Mouse (Mus musculus) thymus, adult 2 months (tissue): ENCODE data around the gene Racgap1.

Experiments
- CTCF ChIP-seq: fragments of 200-500 bp; IDR thresholded peaks from 2 replicates; pipeline ENCODE4 v1.5.1; 2012; ENCODE audit warnings: mild to moderate bottlenecking, control low read depth, low read length, moderate library complexity, borderline replicate concordance; ENCODE audit not compliant: control insufficient read depth, poor library complexity, insufficient read depth; ENCODE audit errors: extremely low read depth
- POLR2A ChIP-seq: fragments of 200-500 bp; IDR thresholded peaks from 2 replicates; pipeline ENCODE4 v1.6.1; 2012; ENCODE audit warnings: mild to moderate bottlenecking, low read length, control low read depth, moderate library complexity; ENCODE audit not compliant: control insufficient read depth, poor library complexity, insufficient read depth; ENCODE audit errors: extremely low read depth

DNA sequence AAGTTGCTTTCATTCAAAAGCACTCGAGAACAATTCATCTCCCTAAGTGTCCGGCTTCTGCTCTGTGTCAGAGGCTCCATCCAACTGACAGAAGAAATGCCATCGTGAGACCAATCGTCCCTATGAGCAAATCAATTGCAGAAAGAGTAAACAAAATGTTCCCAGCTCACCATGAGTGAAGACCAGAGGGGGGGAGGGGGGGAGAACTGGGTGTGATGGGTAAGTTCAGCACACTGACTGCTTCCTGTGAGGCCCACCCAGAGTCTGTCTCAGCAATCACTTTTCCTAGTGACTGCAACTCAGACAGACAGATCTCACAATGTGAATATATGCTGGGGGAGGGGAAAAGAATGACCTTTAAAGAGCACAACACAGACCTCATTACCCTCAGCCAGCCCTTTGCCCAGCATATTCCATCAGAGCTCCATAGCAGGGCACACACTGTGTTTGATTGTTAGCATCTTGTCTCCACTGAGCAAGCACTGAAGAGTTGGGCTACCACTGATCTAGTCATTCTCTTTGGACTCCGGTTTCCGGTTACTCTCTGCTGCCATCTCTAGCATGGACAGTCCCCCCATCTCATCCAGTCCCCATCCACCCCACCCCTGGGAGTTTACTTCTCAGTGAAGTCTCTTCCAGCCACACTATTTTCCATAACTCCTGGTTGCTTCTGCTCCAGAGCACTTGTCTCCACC lies 2.2 kb downstream of the Racgap1 start:
- TF ChIP-seq POLR2A (no peak), CTCF (no peak)
